Mouse (Mus musculus) forebrain, embryonic 16.5 days (tissue): Measurements from ENCODE around the gene Kpna2. TPM values are rescaled to one million over a fixed set of nuclear protein-coding genes. Genes with fewer than 3 reads are reported as not detected.

Experiments
- ATAC-seq: fragments of 200-750 bp; cut with Nextera tagmentation; 2 replicates; pipeline ENCODE4 v1.8.0; 2017; ENCODE audit warnings: mild to moderate bottlenecking, moderate library complexity
- H3K27ac ChIP-seq: fragments of 300-500 bp; sonication (generic); 2 replicates; pipeline ENCODE4 v1.5.1; 2014; ENCODE audit warnings: low read length, control low read depth
- H3K27me3 ChIP-seq: fragments of 300-500 bp; sonication (generic); replicated peaks from 2 replicates; pipeline ENCODE4 v1.6.1; 2014; ENCODE audit warnings: low read length; ENCODE audit not compliant: control insufficient read depth, insufficient read depth
- H3K36me3 ChIP-seq: fragments of 300-500 bp; sonication (generic); 2 replicates; pipeline ENCODE4 v1.6.1; 2014; ENCODE audit not compliant: control insufficient read depth, insufficient read depth
- H3K4me1 ChIP-seq: fragments of 300-500 bp; sonication (generic); replicated peaks from 2 replicates; pipeline ENCODE4 v1.6.1; 2014; ENCODE audit warnings: low read length; ENCODE audit not compliant: control insufficient read depth, insufficient read depth
- H3K4me2 ChIP-seq: fragments of 300-500 bp; sonication (generic); 2 replicates; pipeline ENCODE4 v1.6.1; 2014; ENCODE audit warnings: mild to moderate bottlenecking, low read length, control low read depth
- H3K4me3 ChIP-seq: fragments of 300-500 bp; sonication (generic); replicated peaks from 2 replicates; pipeline ENCODE4 v1.5.1; 2014; ENCODE audit warnings: mild to moderate bottlenecking, low read length, control low read depth
- H3K9ac ChIP-seq: fragments of 300-500 bp; sonication (generic); replicated peaks from 2 replicates; pipeline ENCODE4 v1.6.1; 2014; ENCODE audit warnings: low read depth, low read length, control low read depth
- H3K9me3 ChIP-seq: fragments of 300-500 bp; sonication (generic); 2 replicates; pipeline ENCODE4 v1.6.1; 2016; ENCODE audit warnings: low read length; ENCODE audit not compliant: control insufficient read depth
- WGBS: fragments of 180-500 bp; shearing (Covaris S2); extraction: QIAGEN DNeasy Blood & Tissue Kit; methylation state at CpG from one replicate; pipeline ENCODE4 v1.1.7; 2014; 5-methylcytosine and 5-hydroxymethylcytosine counted together
- polyA plus RNA-seq: library from polyadenylated mRNA; unstranded; fragments of >200 nt; fragmentation: Nextera tagmentation; extraction: Ambion mirVana; gene quantifications from 2 replicates; pipeline ENCODE4 v1.2.1, GENCODE M21; 2015

Kpna2 gene
- 230 and 256 TPM in 2 replicates for polyA plus RNA-seq

DNA sequence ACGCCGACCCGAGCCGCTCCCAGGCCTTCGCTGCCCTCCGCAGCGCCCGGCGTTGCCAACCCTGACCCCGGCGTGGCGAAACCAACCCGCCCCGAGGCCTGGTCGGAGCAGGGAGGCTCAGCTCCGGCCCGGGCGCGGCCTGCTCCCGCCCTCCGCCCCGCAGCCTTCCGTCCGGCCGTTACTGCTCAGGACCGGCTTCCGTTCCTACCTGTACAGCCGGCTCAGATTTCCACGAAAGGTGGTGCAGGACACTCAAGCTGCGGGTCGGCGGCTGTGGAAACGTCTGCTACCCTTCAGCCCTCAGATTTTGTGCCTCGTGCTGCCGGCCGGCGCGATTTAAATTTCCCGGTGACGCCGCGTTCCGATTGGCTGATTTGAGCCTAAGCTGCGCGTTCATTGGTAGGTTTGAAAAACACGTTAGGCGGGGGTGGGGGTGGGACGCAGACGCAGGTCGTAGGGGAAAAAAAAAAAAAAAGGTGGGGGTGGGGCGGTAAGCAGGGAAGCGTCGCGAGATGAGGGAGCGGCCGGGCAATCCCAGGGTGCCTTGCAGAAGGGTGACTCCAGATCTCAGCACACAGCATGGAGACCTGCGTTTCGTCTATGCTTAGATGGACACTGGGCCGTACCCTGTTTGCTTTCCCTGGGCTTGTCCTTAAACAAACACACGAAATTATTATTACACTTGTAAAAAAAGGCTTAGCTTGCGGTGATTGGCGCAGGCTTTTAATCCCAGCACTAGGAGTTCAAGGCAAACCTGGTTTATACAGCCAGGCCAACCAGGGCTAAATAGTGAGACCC, at the start of gene Kpna2:
TSS of gene Kpna2 (minus strand) at position 391 of the 798 bp plus-strand sequence.
- peaks cover 11% of the 10 kb centered on the region for H3K4me1 ChIP-seq
- H3K4me2 ChIP-seq = peak within 1 kb of the TSS; percentile 80
- H3K27ac ChIP-seq = peak within 1 kb of the TSS; percentile 80
- WGBS = under 1% methylated on average over 51 of the region's 62 CpGs
- no peaks in the 10 kb centered on the region for H3K9me3 ChIP-seq
- ATAC-seq = peak; percentile 96
- H3K36me3 ChIP-seq = peaks cover 17% of the 10 kb centered on the region
- H3K27me3 ChIP-seq = no peaks in the 10 kb centered on the region
- peak within 1 kb of the TSS; percentile 96 for H3K4me3 ChIP-seq
- peak within 1 kb of the TSS; percentile 78 for H3K9ac ChIP-seq

- H3K4me3 ChIP-seq = no peak overlapping the region
- no peak overlapping the region for H3K9ac ChIP-seq
- H3K27me3 ChIP-seq = no peaks in the 10 kb centered on the region
- H3K4me1 ChIP-seq = no peaks in the 10 kb centered on the region
- H3K4me2 ChIP-seq = no peak overlapping the region
- no peaks in the 10 kb centered on the region for H3K9me3 ChIP-seq
- no peak overlapping the region for H3K27ac ChIP-seq
- H3K36me3 ChIP-seq = peaks cover 15% of the 10 kb centered on the region
- no peak for ATAC-seq
- 85% methylated on average over 15 of the region's 15 CpGs for WGBS
Observed at GRCm38 (mm10) chr11:107046766-107047620, 47.7 kb upstream of the Kpna2 start.

DNA sequence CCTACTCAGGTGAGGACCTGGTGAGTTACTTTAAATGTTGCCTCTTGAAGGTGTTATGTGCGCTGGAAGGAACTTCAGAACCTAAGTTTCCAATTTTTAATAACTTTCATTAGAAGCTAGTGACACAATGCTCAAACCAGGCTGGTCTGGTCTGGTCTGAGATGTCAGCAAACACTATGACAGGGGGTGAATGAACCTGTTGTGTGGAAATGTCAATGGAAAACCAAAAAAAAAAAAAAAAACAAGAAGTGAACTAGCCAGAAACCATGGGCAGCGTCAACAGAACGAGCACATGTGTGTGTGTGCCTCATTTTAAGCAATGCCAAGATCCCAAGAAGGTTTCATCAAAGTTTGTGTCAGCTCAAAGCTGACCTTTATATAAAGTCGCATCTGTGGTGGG, 46.2 kb upstream of the Kpna2 start:
- H3K4me1 ChIP-seq = no peaks in the 10 kb centered on the region
- H3K27me3 ChIP-seq = no peaks in the 10 kb centered on the region
- H3K27ac ChIP-seq = no peak overlapping the region
- H3K36me3 ChIP-seq = peaks cover 25% of the 10 kb centered on the region
- H3K4me2 ChIP-seq = no peak overlapping the region
- 91% methylated on average over 4 of the region's 4 CpGs for WGBS
- no peak overlapping the region for H3K9ac ChIP-seq
- no peak overlapping the region for H3K4me3 ChIP-seq
- ATAC-seq = no peak
- no peaks in the 10 kb centered on the region for H3K9me3 ChIP-seq

DNA sequence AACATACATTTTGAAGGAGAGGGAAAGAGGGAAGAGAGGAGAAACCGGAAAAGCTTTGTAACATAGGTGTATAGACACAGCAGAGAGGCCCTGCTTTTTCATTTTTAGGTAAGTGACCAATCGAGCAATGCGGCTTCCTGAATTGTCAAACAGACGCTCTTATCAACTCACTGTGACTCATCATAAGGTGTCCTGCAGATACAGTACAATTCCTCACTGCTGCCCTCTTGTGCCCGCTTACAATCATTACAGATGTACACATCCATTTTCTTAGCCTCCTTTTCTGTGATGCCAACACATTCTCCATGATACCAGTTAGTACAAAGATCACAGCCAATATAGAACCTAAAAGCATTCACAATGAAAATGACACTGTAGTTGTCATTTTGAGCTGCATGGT, 45.0 kb upstream of the Kpna2 start:
- ATAC-seq = peak; percentile 57; the same call in 1 of the 2 replicates

GRCm38 (mm10) chr11:107043361-107043760, 44.0 kb upstream of the Kpna2 start:
- H3K9ac ChIP-seq = no peak overlapping the region
- peaks cover 41% of the 10 kb centered on the region for H3K36me3 ChIP-seq
- H3K4me1 ChIP-seq = no peaks in the 10 kb centered on the region
- ATAC-seq = no peak
- WGBS = 91% methylated on average over 11 of the region's 11 CpGs
- H3K9me3 ChIP-seq = no peaks in the 10 kb centered on the region
- H3K4me3 ChIP-seq = no peak overlapping the region
- H3K4me2 ChIP-seq = no peak overlapping the region
- no peak overlapping the region for H3K27ac ChIP-seq
- H3K27me3 ChIP-seq = no peaks in the 10 kb centered on the region

More for the DNA sequence above, 45.0 kb upstream of the Kpna2 start:
- Histone ChIP-seq H3K36me3 (peaks cover 33% of the 10 kb centered on the region), H3K9ac (no peak overlapping the region), H3K4me3 (no peak overlapping the region), H3K4me2 (no peak overlapping the region), H3K27ac (peak overlapping the region; percentile 23; the same call in 1 of the 2 replicates), H3K4me1 (no peaks in the 10 kb centered on the region), H3K27me3 (no peaks in the 10 kb centered on the region), H3K9me3 (no peaks in the 10 kb centered on the region)
- WGBS = 58% methylated on average over 5 of the region's 5 CpGs

GRCm38 (mm10) chr11:107041396-107041795, 42.1 kb upstream of the Kpna2 start:
- no peak for ATAC-seq
- H3K36me3 ChIP-seq = peaks cover 44% of the 10 kb centered on the region
- WGBS = 82% methylated on average over 3 of the region's 3 CpGs

GRCm38 (mm10) chr11:107039417-107039816, 40.1 kb upstream of the Kpna2 start:
- H3K4me2 ChIP-seq = no peak overlapping the region
- peaks cover 40% of the 10 kb centered on the region for H3K36me3 ChIP-seq
- no peaks in the 10 kb centered on the region for H3K9me3 ChIP-seq
- H3K27ac ChIP-seq = no peak overlapping the region
- H3K9ac ChIP-seq = no peak overlapping the region
- 94% methylated on average over 5 of the region's 5 CpGs for WGBS
- H3K27me3 ChIP-seq = no peaks in the 10 kb centered on the region
- H3K4me1 ChIP-seq = no peaks in the 10 kb centered on the region
- H3K4me3 ChIP-seq = no peak overlapping the region
- ATAC-seq = no peak

More at GRCm38 (mm10) chr11:107041396-107041795, 42.1 kb upstream of the Kpna2 start:
- H3K9ac ChIP-seq = no peak overlapping the region
- H3K9me3 ChIP-seq = no peaks in the 10 kb centered on the region
- H3K4me3 ChIP-seq = no peak overlapping the region
- H3K4me1 ChIP-seq = no peaks in the 10 kb centered on the region
- H3K4me2 ChIP-seq = no peak overlapping the region
- no peak overlapping the region for H3K27ac ChIP-seq
- no peaks in the 10 kb centered on the region for H3K27me3 ChIP-seq

- peaks cover 12% of the 10 kb centered on the region for H3K36me3 ChIP-seq
- H3K9ac ChIP-seq = no peak overlapping the region
- no peak overlapping the region for H3K27ac ChIP-seq
- 86% methylated on average over 10 of the region's 10 CpGs for WGBS
- H3K9me3 ChIP-seq = no peaks in the 10 kb centered on the region
- no peaks in the 10 kb centered on the region for H3K27me3 ChIP-seq
- ATAC-seq = no peak
- H3K4me2 ChIP-seq = no peak overlapping the region
- no peak overlapping the region for H3K4me3 ChIP-seq
- H3K4me1 ChIP-seq = no peaks in the 10 kb centered on the region
Observed at GRCm38 (mm10) chr11:107034085-107034810, 34.9 kb upstream of the Kpna2 start.

DNA sequence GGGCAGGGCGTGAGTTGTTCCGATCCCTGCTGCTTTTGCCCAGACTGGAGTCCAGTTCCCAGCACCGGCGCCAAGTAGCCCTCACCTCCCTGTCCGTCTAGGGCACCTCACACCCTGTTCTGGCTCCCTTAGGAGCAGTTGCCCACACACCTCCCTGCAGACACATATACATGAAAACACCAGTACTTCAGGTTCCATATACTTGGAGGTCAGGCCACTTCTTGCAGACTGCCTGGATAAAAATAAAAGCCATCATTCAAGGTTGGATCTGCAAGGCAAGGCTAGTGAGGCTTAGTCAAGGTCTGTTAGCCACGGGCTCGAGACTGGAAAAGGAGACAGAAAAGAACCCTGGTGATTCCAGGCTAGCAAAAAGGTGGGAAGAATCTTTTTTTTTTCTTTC, 32.3 kb upstream of the Kpna2 start:
- Histone ChIP-seq H3K9me3 (no peaks in the 10 kb centered on the region), H3K36me3 (no peaks in the 10 kb centered on the region), H3K4me1 (peaks cover 6% of the 10 kb centered on the region), H3K4me3 (no peak overlapping the region), H3K9ac (no peak overlapping the region), H3K4me2 (no peak overlapping the region), H3K27me3 (no peaks in the 10 kb centered on the region), H3K27ac (no peak overlapping the region)
- WGBS = 15% methylated on average over 7 of the region's 7 CpGs
- ATAC-seq = no peak
